Mouse (Mus musculus): ENCODE data around the gene Adh6a. TPM values are rescaled to one million over a fixed set of nuclear protein-coding genes. Genes with fewer than 3 reads are reported as not detected.

Adh6a gene
- polyA plus RNA-seq, 1 experiment from 2014 or later, result not detected

- Histone ChIP-seq H3K9me3 (peaks cover 11% of the 10 kb centered on the region), H3K4me1 (no peaks in the 10 kb centered on the region), H3K9ac (no peak overlapping the region), H3K4me2 (no peak overlapping the region), H3K4me3 (no peak overlapping the region), H3K27ac (no peak overlapping the region), H3K36me3 (no peaks in the 10 kb centered on the region), H3K27me3 (no peaks in the 10 kb centered on the region)
- 79% methylated on average over 7 of the region's 7 CpGs for WGBS
- ATAC-seq (ENCODE audit: insufficient number of reproducible peaks, insufficient read depth, low FRiP score, low TSS enrichment, low read depth), result no peak
Measured at GRCm38 (mm10) chr3:138293298-138293895, 19.7 kb upstream of the Adh6a start.

- no peak overlapping the region for H3K4me2 ChIP-seq
- no peak overlapping the region for H3K9ac ChIP-seq
- H3K9me3 ChIP-seq, result peaks cover 14% of the 10 kb centered on the region
- H3K27ac ChIP-seq, result no peak overlapping the region
- no peaks in the 10 kb centered on the region for H3K27me3 ChIP-seq
- no peak for ATAC-seq (ENCODE audit: insufficient number of reproducible peaks, insufficient read depth, low FRiP score, low TSS enrichment, low read depth)
- H3K4me1 ChIP-seq, result peaks cover 7% of the 10 kb centered on the region; the same call in 1 of the 2 replicates
- 90% methylated on average over 9 of the region's 9 CpGs for whole genome bisulfite sequencing
- H3K36me3 ChIP-seq, result no peaks in the 10 kb centered on the region
- no peak overlapping the region for H3K4me3 ChIP-seq
Measured at GRCm38 (mm10) chr3:138300130-138300529, 13.0 kb upstream of the Adh6a start.

DNA sequence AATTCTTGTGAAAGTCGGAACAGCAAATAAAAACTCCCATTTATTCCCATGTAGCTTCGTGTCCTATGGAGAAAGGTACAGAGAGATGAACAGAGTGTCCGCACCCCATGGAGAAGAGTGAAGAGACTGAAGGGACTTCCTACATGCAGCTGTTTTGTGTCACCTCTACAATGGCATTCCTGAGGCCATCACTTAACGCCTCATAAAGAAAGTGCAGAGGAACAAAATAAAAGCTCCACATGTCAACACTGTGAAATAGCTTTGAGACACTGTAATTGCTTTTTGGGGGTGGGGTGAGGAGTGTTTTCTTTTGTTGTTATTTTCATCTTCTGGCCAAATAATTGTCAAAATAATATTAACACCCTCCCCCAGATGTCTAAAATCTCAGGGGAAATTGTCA is 10.4 kb upstream of the Adh6a start:
- no peak overlapping the region for H3K4me2 ChIP-seq
- H3K4me3 ChIP-seq, result no peak overlapping the region
- no peak overlapping the region for H3K27ac ChIP-seq
- H3K9ac ChIP-seq, result no peak overlapping the region
- H3K36me3 ChIP-seq, result no peaks in the 10 kb centered on the region
- H3K27me3 ChIP-seq, result no peaks in the 10 kb centered on the region
- ATAC-seq (ENCODE audit: insufficient number of reproducible peaks, insufficient read depth, low FRiP score, low TSS enrichment, low read depth), result no peak
- peaks cover 10% of the 10 kb centered on the region for H3K9me3 ChIP-seq
- 74% methylated on average over 4 of the region's 4 CpGs for WGBS
- peaks cover 24% of the 10 kb centered on the region for H3K4me1 ChIP-seq

DNA sequence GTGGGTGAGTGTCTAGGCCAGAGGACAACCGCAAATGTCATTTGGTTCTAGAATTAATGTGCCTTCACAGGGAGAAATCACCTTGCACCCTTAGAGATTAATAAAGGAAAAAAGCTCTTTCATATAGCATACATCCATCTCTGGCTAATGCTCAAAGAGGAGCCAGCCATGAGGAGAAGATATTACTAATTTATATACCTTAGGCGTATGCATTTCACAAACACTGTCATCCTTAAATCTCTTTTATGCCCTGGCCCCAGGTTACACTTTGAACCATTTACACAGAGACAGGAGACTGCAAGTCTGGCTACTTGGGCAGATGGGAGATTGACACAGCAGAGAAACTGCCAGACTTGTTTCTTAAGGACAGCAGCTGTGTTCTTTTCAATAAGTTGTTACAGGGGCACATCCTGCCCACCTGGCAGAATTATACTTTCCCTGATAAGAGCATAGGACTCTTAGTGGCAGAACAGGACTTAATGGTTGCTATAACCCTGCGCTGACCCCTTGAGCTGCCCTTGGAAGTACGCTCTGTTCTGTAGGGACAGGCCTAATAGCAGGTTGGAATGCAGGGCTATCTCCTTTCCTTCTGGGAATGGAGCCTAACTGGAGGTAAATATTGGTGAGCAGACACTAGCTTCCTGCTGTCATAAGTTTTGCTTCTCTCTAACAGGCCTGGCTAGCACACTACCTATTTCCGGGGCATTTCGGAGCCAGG is 9.2 kb upstream of the Adh6a start:
- H3K9ac ChIP-seq, result no peak overlapping the region
- H3K27me3 ChIP-seq, result no peaks in the 10 kb centered on the region
- H3K4me1 ChIP-seq, result peaks cover 24% of the 10 kb centered on the region
- WGBS, result 79% methylated on average over 6 of the region's 6 CpGs
- no peak for ATAC-seq (ENCODE audit: insufficient number of reproducible peaks, insufficient read depth, low FRiP score, low TSS enrichment, low read depth)
- H3K4me2 ChIP-seq, result no peak overlapping the region
- H3K4me3 ChIP-seq, result no peak overlapping the region
- no peak overlapping the region for H3K27ac ChIP-seq
- no peaks in the 10 kb centered on the region for H3K36me3 ChIP-seq
- H3K9me3 ChIP-seq, result no peaks in the 10 kb centered on the region

DNA sequence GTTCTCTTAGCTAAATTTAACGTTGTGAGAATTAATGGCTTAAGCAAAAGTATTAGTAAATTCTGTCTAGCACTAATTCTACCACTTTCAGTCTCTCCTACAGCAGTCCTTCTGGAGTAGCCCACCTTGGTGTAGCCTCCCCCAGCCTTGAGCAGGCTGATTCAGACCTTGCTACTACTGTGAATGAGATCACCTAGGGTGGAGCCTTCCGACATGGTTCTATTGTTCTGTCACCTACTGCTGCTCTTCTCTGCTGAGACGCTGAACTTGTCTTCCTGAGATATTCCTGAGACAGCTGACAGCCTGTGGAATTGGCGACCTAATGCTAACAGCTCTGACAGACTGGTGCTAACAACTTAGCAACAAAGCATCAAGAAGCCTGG is 8.6 kb upstream of the Adh6a start:
- WGBS, result 66% methylated on average over 4 of the region's 4 CpGs
- no peaks in the 10 kb centered on the region for H3K27me3 ChIP-seq
- no peak overlapping the region for H3K9ac ChIP-seq
- no peak overlapping the region for H3K4me3 ChIP-seq
- no peak for ATAC-seq (ENCODE audit: insufficient number of reproducible peaks, insufficient read depth, low FRiP score, low TSS enrichment, low read depth)
- no peak overlapping the region for H3K27ac ChIP-seq
- peaks cover 24% of the 10 kb centered on the region for H3K4me1 ChIP-seq
- H3K4me2 ChIP-seq, result no peak overlapping the region
- no peaks in the 10 kb centered on the region for H3K36me3 ChIP-seq
- H3K9me3 ChIP-seq, result no peaks in the 10 kb centered on the region

GRCm38 (mm10) chr3:138305486-138306289 is 7.4 kb upstream of the Adh6a start:
- Histone ChIP-seq H3K4me2 (peak overlapping the region; percentile 42), H3K4me1 (peaks cover 24% of the 10 kb centered on the region), H3K27me3 (no peaks in the 10 kb centered on the region), H3K9me3 (no peaks in the 10 kb centered on the region), H3K4me3 (no peak overlapping the region), H3K9ac (no peak overlapping the region), H3K36me3 (no peaks in the 10 kb centered on the region), H3K27ac (peak overlapping the region; percentile 48)
- ATAC-seq (ENCODE audit: insufficient number of reproducible peaks, insufficient read depth, low FRiP score, low TSS enrichment, low read depth), result no peak
- WGBS, result 72% methylated on average over 10 of the region's 10 CpGs

DNA sequence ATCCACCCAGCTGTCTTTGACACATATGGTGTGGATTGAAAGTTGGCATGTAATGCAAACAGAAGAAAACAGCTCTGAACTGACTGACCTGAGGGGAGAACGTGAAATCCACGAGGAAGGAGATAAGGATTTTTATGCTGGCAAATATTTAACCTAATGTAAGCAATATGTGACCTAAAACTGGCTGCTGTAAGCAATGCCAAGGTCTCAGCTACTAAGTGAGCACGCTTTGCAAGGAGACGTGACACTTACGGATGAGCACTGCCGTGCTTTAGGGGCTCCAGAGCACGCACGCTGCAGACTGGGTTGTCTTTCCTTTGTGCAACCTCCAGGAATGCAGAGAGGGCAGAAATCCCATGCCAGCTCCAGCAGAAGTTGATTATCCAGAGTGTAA is 6.8 kb upstream of the Adh6a start:
- ATAC-seq (ENCODE audit: insufficient number of reproducible peaks, insufficient read depth, low FRiP score, low TSS enrichment, low read depth), result peak; percentile 56; the same call in 1 of the 2 replicates
- H3K9me3 ChIP-seq, result no peaks in the 10 kb centered on the region
- no peaks in the 10 kb centered on the region for H3K27me3 ChIP-seq
- H3K36me3 ChIP-seq, result no peaks in the 10 kb centered on the region
- 11% methylated on average over 8 of the region's 8 CpGs for WGBS
- H3K27ac ChIP-seq, result peak overlapping the region; percentile 48
- H3K9ac ChIP-seq, result 0 out of 2 replicates have a peak overlapping the region, but pooled peaks have one; percentile 21
- no peak overlapping the region for H3K4me3 ChIP-seq
- H3K4me2 ChIP-seq, result peak overlapping the region; percentile 42
- peaks cover 24% of the 10 kb centered on the region for H3K4me1 ChIP-seq

DNA sequence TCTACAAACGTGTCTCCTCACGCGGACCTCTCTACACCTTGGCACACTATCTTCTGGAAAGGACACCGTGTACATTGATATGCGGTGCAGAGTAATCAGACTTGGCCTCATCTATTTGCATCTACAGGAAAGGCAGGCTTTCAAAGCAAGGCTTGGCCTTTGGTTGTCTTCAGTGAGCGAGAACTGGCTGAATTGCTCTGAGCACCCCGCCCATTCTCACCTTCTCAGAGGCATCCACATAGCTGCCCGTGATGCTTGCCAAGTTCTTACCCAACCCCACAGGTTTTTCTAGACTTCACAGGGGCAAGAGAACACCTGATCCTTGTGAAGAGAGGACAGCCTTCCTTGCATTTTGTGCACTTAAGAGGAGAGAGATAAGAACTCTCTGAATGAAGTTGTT is 3.2 kb upstream of the Adh6a start:
- Histone ChIP-seq H3K27ac (no peak overlapping the region), H3K4me1 (peaks cover 18% of the 10 kb centered on the region), H3K4me2 (no peak overlapping the region), H3K27me3 (no peaks in the 10 kb centered on the region), H3K9me3 (no peaks in the 10 kb centered on the region), H3K9ac (no peak overlapping the region), H3K36me3 (no peaks in the 10 kb centered on the region), H3K4me3 (no peak overlapping the region)
- no peak for ATAC-seq (ENCODE audit: insufficient number of reproducible peaks, insufficient read depth, low FRiP score, low TSS enrichment, low read depth)
- WGBS, result 84% methylated on average over 8 of the region's 8 CpGs

GRCm38 (mm10) chr3:138311015-138311414 is 2.1 kb upstream of the Adh6a start:
- ATAC-seq (ENCODE audit: insufficient number of reproducible peaks, insufficient read depth, low FRiP score, low TSS enrichment, low read depth), result no peak
- Histone ChIP-seq H3K4me3 (no peak overlapping the region), H3K4me1 (peaks cover 9% of the 10 kb centered on the region), H3K27me3 (no peaks in the 10 kb centered on the region), H3K27ac (no peak overlapping the region), H3K36me3 (no peaks in the 10 kb centered on the region), H3K9me3 (no peaks in the 10 kb centered on the region), H3K9ac (no peak overlapping the region), H3K4me2 (no peak overlapping the region)
- 84% methylated on average over 6 of the region's 6 CpGs for WGBS

DNA sequence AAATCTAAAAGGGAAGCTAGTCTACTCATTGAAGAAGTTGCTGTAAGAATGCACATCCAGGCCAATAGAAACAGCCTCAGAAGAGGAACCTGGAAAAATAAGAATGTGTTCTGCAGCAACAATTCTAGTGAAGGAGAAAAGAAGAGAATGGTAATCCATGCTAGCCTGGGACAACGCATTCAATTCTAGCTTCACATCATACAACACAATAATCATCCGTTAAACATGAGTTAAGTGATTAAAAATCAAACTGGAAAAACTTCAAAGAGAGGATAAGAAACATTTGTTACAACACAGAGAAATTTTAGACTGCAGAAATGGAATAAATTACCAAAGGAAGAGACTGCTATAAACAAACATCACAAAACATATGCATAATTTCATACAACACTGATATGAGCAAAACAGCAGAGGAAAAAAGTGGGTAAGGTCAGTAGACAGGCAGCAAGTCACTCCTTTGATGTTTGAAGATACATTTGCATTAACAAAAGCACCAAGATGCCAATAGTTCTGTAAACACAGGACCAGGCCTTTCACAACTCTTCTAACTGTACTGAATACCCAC is 3.9 kb downstream of the Adh6a start:
- no peak overlapping the region for H3K4me3 ChIP-seq
- H3K9ac ChIP-seq, result no peak overlapping the region
- WGBS, result 71% methylated on average over 2 of the region's 2 CpGs
- no peaks in the 10 kb centered on the region for H3K9me3 ChIP-seq
- H3K36me3 ChIP-seq, result no peaks in the 10 kb centered on the region
- ATAC-seq (ENCODE audit: insufficient number of reproducible peaks, insufficient read depth, low FRiP score, low TSS enrichment, low read depth), result no peak
- no peaks in the 10 kb centered on the region for H3K27me3 ChIP-seq
- H3K4me2 ChIP-seq, result no peak overlapping the region
- no peak overlapping the region for H3K27ac ChIP-seq
- H3K4me1 ChIP-seq, result no peaks in the 10 kb centered on the region

DNA sequence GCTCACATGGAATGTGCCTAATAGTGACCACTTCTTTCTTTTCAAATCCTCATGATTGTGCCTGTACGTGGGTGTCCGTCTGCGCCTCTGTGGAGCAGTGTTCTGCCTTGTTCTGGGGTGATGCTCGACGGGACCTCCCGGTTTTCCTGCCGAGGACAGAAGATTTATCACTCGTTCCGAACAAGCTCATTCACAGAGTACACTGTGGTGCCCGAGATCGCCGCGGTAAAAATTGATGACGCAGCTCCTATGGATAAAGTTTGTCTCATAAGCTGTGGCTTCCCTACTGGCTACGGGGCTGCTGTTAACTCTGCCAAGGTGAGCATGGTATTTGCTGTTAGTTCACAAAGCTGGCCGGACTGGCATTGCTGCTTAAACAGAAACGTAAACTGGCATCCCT is 11.9 kb downstream of the Adh6a start:
- H3K27me3 ChIP-seq, result no peaks in the 10 kb centered on the region
- no peaks in the 10 kb centered on the region for H3K9me3 ChIP-seq
- ATAC-seq (ENCODE audit: insufficient number of reproducible peaks, insufficient read depth, low FRiP score, low TSS enrichment, low read depth), result no peak
- no peaks in the 10 kb centered on the region for H3K4me1 ChIP-seq
- no peaks in the 10 kb centered on the region for H3K36me3 ChIP-seq
- 94% methylated on average over 17 of the region's 17 CpGs for WGBS
- no peak overlapping the region for H3K9ac ChIP-seq
- no peak overlapping the region for H3K27ac ChIP-seq
- no peak overlapping the region for H3K4me2 ChIP-seq
- no peak overlapping the region for H3K4me3 ChIP-seq
